Mouse (Mus musculus) stomach, postnatal 0 days (tissue): ENCODE results near the gene Gm49368. TPM values are rescaled to one million over a fixed set of nuclear protein-coding genes. Genes with fewer than 3 reads are reported as not detected.
"Not testable (repeated sequence)": the region's sequence is repeated elsewhere in the genome, so short reads cannot be mapped to it uniquely, and the experiment has no call there.

Source experiments
- ATAC-seq: fragments of 200-750 bp; cut with Nextera tagmentation; 2 replicates; pipeline ENCODE4 v1.8.0; 2017; ENCODE audit not compliant: low FRiP score, low TSS enrichment
- DNase-seq: peaks from one replicate; pipeline ENCODE4 v3.0.0-alpha.2; 2016; ENCODE audit warnings: low spot score
- H3K27ac ChIP-seq: fragments of 300-500 bp; sonication (generic); replicated peaks from 2 replicates; pipeline ENCODE4 v1.5.1; 2014; ENCODE audit warnings: mild to moderate bottlenecking, control low read depth
- H3K27me3 ChIP-seq: fragments of 300-500 bp; sonication (generic); 2 replicates; pipeline ENCODE4 v1.6.1; 2014; ENCODE audit warnings: low read length; ENCODE audit not compliant: control insufficient read depth, insufficient read depth
- H3K36me3 ChIP-seq: fragments of 300-500 bp; sonication (generic); 2 replicates; pipeline ENCODE4 v1.6.1; 2014; ENCODE audit warnings: low read length, mixed read lengths; ENCODE audit not compliant: control insufficient read depth, insufficient read depth
- H3K4me1 ChIP-seq: fragments of 300-500 bp; sonication (generic); replicated peaks from 2 replicates; pipeline ENCODE4 v1.6.1; 2014; ENCODE audit warnings: antibody characterized with exemption; ENCODE audit not compliant: control insufficient read depth, insufficient read depth
- H3K4me2 ChIP-seq: fragments of 300-500 bp; sonication (generic); replicated peaks from 2 replicates; pipeline ENCODE4 v1.6.1; 2014; ENCODE audit warnings: low read depth, mild to moderate bottlenecking, control low read depth, moderate library complexity
- H3K4me3 ChIP-seq: fragments of 300-500 bp; sonication (generic); 2 replicates; pipeline ENCODE4 v1.5.1; 2014; ENCODE audit warnings: low read depth, low read length, control low read depth
- H3K9ac ChIP-seq: fragments of 300-500 bp; sonication (generic); 2 replicates; pipeline ENCODE4 v1.6.1; 2014; ENCODE audit warnings: mild to moderate bottlenecking, low read length, control low read depth, mixed read lengths
- H3K9me3 ChIP-seq: fragments of 300-500 bp; sonication (generic); 2 replicates; pipeline ENCODE4 v1.6.1; 2016; ENCODE audit warnings: low read length; ENCODE audit not compliant: control insufficient read depth
- CTCF ChIP-seq: IDR thresholded peaks from 2 replicates; pipeline ENCODE4 v1.5.1; 2016; ENCODE audit warnings: antibody characterized with exemption, low read depth, mild to moderate bottlenecking, moderate library complexity
- EP300 ChIP-seq: optimal IDR thresholded peaks from 2 replicates; pipeline ENCODE3; 2016; ENCODE audit warnings: antibody characterized with exemption
- WGBS: fragments of 180-500 bp; shearing (Covaris S2); extraction: QIAGEN DNeasy Blood & Tissue Kit; methylation state at CpG from one replicate; pipeline ENCODE4 v1.1.7; 2014; 5-methylcytosine and 5-hydroxymethylcytosine counted together
- polyA plus RNA-seq: library from polyadenylated mRNA; unstranded; fragments of >200 nt; fragmentation: Nextera tagmentation; extraction: Ambion mirVana; gene quantifications from 2 replicates; pipeline ENCODE4 v1.2.1, GENCODE M21; 2015

Gene Gm49368
- polyA plus RNA-seq, 1 experiment from 2014 or later = not detected

- no peak for TF ChIP-seq EP300
- WGBS = 92% methylated on average over 6 of the region's 6 CpGs
Observed at GRCm38 (mm10) chr7:128139611-128140010, 77.1 kb downstream of the Gm49368 start.

DNA sequence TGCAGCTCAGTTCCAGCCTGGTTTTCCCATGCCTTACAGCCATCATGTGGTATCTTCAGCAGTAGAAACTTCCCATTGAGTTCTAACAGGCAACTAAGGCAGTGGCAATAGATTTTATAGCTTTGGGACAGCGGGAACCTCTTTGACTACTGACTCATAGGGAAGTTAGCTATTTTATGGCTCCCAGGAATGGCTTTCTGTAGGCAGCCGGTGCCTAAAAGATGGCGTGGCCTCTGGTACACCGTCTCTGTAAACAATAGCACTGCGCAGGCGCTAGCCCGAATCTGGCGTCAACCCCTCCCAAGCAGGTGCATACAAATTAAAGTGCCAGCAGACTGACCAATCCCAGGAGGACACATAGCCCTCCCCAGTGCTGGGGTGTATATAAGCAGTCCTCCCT, 88.5 kb downstream of the Gm49368 start:
- ATAC-seq = no peak
- 84% methylated on average over 8 of the region's 8 CpGs for WGBS

More at GRCm38 (mm10) chr7:128139611-128140010, 77.1 kb downstream of the Gm49368 start:
- Histone ChIP-seq H3K27me3 (no peaks in the 10 kb centered on the region), H3K27ac (no peak overlapping the region), H3K4me1 (no peaks in the 10 kb centered on the region), H3K9me3 (no peaks in the 10 kb centered on the region), H3K36me3 (no peaks in the 10 kb centered on the region), H3K4me3 (no peak overlapping the region), H3K9ac (no peak overlapping the region), H3K4me2 (no peak overlapping the region)
- no peak for DNase-seq
- ATAC-seq = no peak

GRCm38 (mm10) chr7:128154076-128154475, 91.6 kb downstream of the Gm49368 start, which contains the start of gene Itgad:
TSS of gene Itgad (plus strand) at chr7:128154376.
- TF ChIP-seq EP300 (no peak), CTCF (no peak)
- H3K9ac ChIP-seq = no peak within 1 kb of the TSS
- H3K27me3 ChIP-seq = no peaks in the 10 kb centered on the region
- H3K4me1 ChIP-seq = no peaks in the 10 kb centered on the region
- WGBS = 91% methylated on average over 21 of the region's 21 CpGs
- no peaks in the 10 kb centered on the region for H3K9me3 ChIP-seq
- H3K36me3 ChIP-seq = no peaks in the 10 kb centered on the region
- DNase-seq = no peak
- no peak within 1 kb of the TSS for H3K4me2 ChIP-seq
- no peak within 1 kb of the TSS for H3K4me3 ChIP-seq
- no peak for ATAC-seq
- no peak within 1 kb of the TSS for H3K27ac ChIP-seq

More for the DNA sequence above, 88.5 kb downstream of the Gm49368 start:
- Histone ChIP-seq H3K27ac (no peak overlapping the region), H3K27me3 (no peaks in the 10 kb centered on the region), H3K36me3 (no peaks in the 10 kb centered on the region), H3K4me1 (no peaks in the 10 kb centered on the region), H3K9ac (no peak overlapping the region), H3K4me3 (no peak overlapping the region), H3K9me3 (no peaks in the 10 kb centered on the region), H3K4me2 (no peak overlapping the region)
- no peak for DNase-seq
- TF ChIP-seq CTCF = no peak
- TF ChIP-seq EP300 = no peak

GRCm38 (mm10) chr7:128154924-128155323, 92.4 kb downstream of the Gm49368 start:
- no peak for ATAC-seq
- Histone ChIP-seq H3K4me2 (no peak overlapping the region), H3K4me3 (no peak overlapping the region), H3K27me3 (no peaks in the 10 kb centered on the region), H3K9me3 (no peaks in the 10 kb centered on the region), H3K9ac (no peak overlapping the region), H3K27ac (no peak overlapping the region), H3K36me3 (no peaks in the 10 kb centered on the region), H3K4me1 (no peaks in the 10 kb centered on the region)
- 38% methylated on average over 10 of the region's 10 CpGs for WGBS
- TF ChIP-seq EP300 = no peak
- TF ChIP-seq CTCF = no peak
- DNase-seq = peak; percentile 18

DNA sequence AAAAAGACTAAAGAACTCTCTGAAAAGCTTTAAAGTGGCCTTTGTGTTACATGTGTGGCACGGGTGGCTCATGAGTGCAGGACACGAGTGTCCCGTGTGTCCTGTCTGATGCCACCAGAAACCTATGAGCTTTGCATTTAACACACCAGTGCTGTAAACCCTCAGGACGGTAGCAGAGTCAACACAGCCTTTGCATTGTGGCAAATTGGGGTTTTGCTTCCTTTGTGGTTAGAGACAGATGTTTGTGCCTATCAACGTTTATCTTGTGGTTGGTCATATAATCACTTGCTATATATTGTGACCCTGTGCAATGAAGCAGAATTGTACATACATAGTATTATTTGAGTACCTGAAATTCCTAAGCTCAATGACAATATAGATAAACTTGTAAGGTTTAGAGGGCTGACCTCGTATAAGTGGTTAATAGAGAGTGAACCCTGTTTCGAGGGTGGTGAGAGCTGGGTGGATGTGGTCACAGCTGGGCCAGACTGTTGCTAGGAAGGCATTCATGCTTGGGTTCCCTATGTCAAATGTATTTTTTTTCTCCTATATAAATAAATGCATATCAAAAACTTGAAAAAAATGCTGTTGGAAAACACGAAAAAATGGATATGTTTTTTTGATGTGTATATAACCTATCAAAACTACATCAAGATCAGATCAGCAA, 96.3 kb downstream of the Gm49368 start:
- WGBS = 60% methylated on average over 7 of the region's 8 CpGs
- not testable (repeated sequence) for H3K36me3 ChIP-seq, H3K4me1 ChIP-seq, H3K4me2 ChIP-seq, DNase-seq, H3K9ac ChIP-seq, ATAC-seq, H3K27me3 ChIP-seq, H3K27ac ChIP-seq, H3K4me3 ChIP-seq, H3K9me3 ChIP-seq

GRCm38 (mm10) chr7:128164001-128164400, 101.5 kb downstream of the Gm49368 start:
- no peak overlapping the region for H3K4me3 ChIP-seq
- H3K4me1 ChIP-seq = no peaks in the 10 kb centered on the region
- no peak overlapping the region for H3K27ac ChIP-seq
- H3K36me3 ChIP-seq = no peaks in the 10 kb centered on the region
- DNase-seq (no peak), ATAC-seq (no peak)
- no peaks in the 10 kb centered on the region for H3K9me3 ChIP-seq
- H3K9ac ChIP-seq = no peak overlapping the region
- no peak overlapping the region for H3K4me2 ChIP-seq
- no peak for TF ChIP-seq EP300
- no peak for TF ChIP-seq CTCF
- WGBS = 96% methylated on average over 4 of the region's 4 CpGs
- no peaks in the 10 kb centered on the region for H3K27me3 ChIP-seq
